In the genomic region with DNA sequence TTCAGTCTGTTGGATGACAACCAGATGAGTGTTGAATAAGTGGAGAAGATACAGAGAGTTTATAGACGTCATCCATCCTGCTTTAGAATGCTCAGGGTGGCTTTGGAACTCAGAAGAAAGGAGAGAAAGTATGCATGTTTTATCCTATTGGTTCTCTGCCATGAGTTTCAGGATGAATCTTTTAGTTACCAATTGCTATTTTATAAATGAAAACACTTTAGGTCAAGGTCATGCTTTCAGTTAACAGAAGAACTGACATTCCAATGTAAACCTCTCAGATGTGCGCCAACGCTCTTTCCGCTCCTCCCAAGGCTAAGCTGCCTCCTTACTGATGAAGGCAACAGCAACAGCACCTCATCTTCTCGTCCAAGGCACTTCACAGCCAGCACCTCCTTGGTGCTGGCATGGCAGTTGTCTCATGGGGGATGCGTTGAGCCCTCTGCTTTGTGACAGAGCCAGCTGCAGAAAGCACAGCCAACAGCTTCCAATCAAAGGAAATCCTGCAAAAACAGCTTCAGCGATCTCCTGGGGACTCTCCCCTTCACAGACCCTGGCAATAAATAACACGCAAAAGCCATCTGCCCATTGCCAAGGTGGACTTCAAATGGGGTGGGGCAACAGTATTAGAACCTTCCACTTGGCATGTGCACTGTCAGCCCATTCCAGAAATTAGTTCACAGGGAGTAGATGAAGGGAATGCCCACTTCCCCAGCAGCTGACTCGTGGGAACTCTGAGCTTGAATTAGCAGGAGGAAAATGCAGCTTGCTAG, we compare ENCODE assay signal across 8 mouse cellular contexts.
A peak's percentile ranks its signal among the peaks of the same experiment; 100 is the strongest.
DNase-seq lines count a peak whose midpoint lies in the region; ATAC-seq and TF ChIP-seq lines count a peak whose summit lies in the region.

No protein-coding gene starts in this region.

- H3K9me3 ChIP-seq in forebrain, embryonic 15.5 days = no peaks in the 10 kb centered on the region
- H3K9me3 ChIP-seq in forebrain, embryonic 10.5 days = no peaks in the 10 kb centered on the region
- H3K9me3 ChIP-seq in hindbrain, postnatal 0 days (ENCODE audit: low read length) = no peaks in the 10 kb centered on the region

- H3K9ac ChIP-seq in forebrain, embryonic 15.5 days (replicated peaks) = no peak overlapping the region
- no peak overlapping the region for H3K9ac ChIP-seq in hindbrain, postnatal 0 days (replicated peaks; ENCODE audit: low read length)

- peak overlapping the region; percentile 20; the same call in 1 of the 2 replicates for H3K4me2 ChIP-seq in forebrain, embryonic 15.5 days (replicated peaks)
- peak overlapping the region; percentile 22; the same call in 1 of the 2 replicates for H3K4me2 ChIP-seq in hindbrain, postnatal 0 days (ENCODE audit: low read depth, low read length)

- H3K27me3 ChIP-seq in forebrain, embryonic 15.5 days = no peaks in the 10 kb centered on the region
- no peaks in the 10 kb centered on the region for H3K27me3 ChIP-seq in forebrain, embryonic 10.5 days (ENCODE audit: poor library complexity, severe bottlenecking)
- no peaks in the 10 kb centered on the region for H3K27me3 ChIP-seq in hindbrain, postnatal 0 days (ENCODE audit: insufficient read depth, low read length)

- H3K4me1 ChIP-seq in forebrain, embryonic 15.5 days = peaks cover 16% of the 10 kb centered on the region
- H3K4me1 ChIP-seq in forebrain, embryonic 10.5 days = no peaks in the 10 kb centered on the region
- 0 out of 2 replicates have a peak, but pooled peaks cover 4% of the 10 kb centered on the region for H3K4me1 ChIP-seq in hindbrain, postnatal 0 days (ENCODE audit: insufficient read depth, low read length)

- no peaks in the 10 kb centered on the region for H3K36me3 ChIP-seq in forebrain, embryonic 15.5 days
- no peaks in the 10 kb centered on the region for H3K36me3 ChIP-seq in forebrain, embryonic 10.5 days (replicated peaks)
- H3K36me3 ChIP-seq in hindbrain, postnatal 0 days (ENCODE audit: insufficient read depth, low read length) = no peaks in the 10 kb centered on the region

- ATAC-seq in forebrain, embryonic 15.5 days (replicated peaks) = peak; percentile 85; the same call in 1 of the 2 replicates
- ATAC-seq in hindbrain, postnatal 0 days = peak; percentile 80

- no peak overlapping the region for H3K4me3 ChIP-seq in forebrain, embryonic 15.5 days
- H3K4me3 ChIP-seq in forebrain, embryonic 10.5 days = no peak overlapping the region
- H3K4me3 ChIP-seq in hindbrain, postnatal 0 days (ENCODE audit: low read length) = no peak overlapping the region

- H3K27ac ChIP-seq in forebrain, embryonic 15.5 days (replicated peaks) = peak overlapping the region; percentile 66
- H3K27ac ChIP-seq in forebrain, embryonic 10.5 days = no peak overlapping the region
- H3K27ac ChIP-seq in hindbrain, postnatal 0 days = peak overlapping the region; percentile 73

- WGBS in forebrain, embryonic 15.5 days = 48% methylated on average over 9 of the region's 9 CpGs
- whole genome bisulfite sequencing in forebrain, embryonic 10.5 days = 77% methylated on average over 9 of the region's 9 CpGs
- 41% methylated on average over 9 of the region's 9 CpGs for WGBS in hindbrain, postnatal 0 days

- no peak for TF ChIP-seq CTCF in hindbrain, postnatal 0 days (IDR thresholded peaks at IDR 0.05; ENCODE audit: low read depth)

- no peak for DNase-seq in forebrain, embryonic 10.5 days (ENCODE audit: extremely low spot score, low spot score)
- peak; percentile 4 for DNase-seq in ovary, adult 18-20 months (ENCODE audit: low spot score)
- DNase-seq in ovary, postnatal 10 days (ENCODE audit: low spot score) = no peak
- DNase-seq in hindbrain, postnatal 0 days (ENCODE audit: low spot score) = peak; percentile 64
- peak; percentile 33 to 58 for DNase-seq in lung, postnatal 4 days
- no peak for DNase-seq in cerebellum, postnatal 36 days
- DNase-seq in embryo, embryonic 9.5 days (ENCODE audit: extremely low spot score) = no peak

Comparison
In these comparisons a context has a peak if more than half of its experiments do, and no peak if none do; other contexts are left out.
1. DNase-seq: peak in ovary, adult 18-20 months (single experiment), hindbrain, postnatal 0 days (single experiment) and lung, postnatal 4 days (2 of 2); none in forebrain, embryonic 10.5 days (single experiment), ovary, postnatal 10 days (single experiment), cerebellum, postnatal 36 days (0 of 2) and embryo, embryonic 9.5 days (single experiment).